Mouse (Mus musculus) midbrain, postnatal 0 days (tissue): ENCODE data around the gene Gm8300. TPM values are rescaled to one million over a fixed set of nuclear protein-coding genes. Genes with fewer than 3 reads are reported as not detected.
"Not testable (repeated sequence)": the region's sequence is repeated elsewhere in the genome, so short reads cannot be mapped to it uniquely, and the experiment has no call there.

Experiments used
- ATAC-seq: fragments of 200-750 bp; cut with Nextera tagmentation; 2 replicates; pipeline ENCODE4 v1.8.0; 2017; ENCODE audit warnings: moderate number of reproducible peaks, mild to moderate bottlenecking, moderate TSS enrichment, moderate library complexity; ENCODE audit not compliant: low FRiP score
- DNase-seq: peaks from one replicate; pipeline ENCODE4 v3.0.0-alpha.2; 2015; ENCODE audit warnings: low spot score
- H3K27ac ChIP-seq: fragments of 300-500 bp; sonication (generic); 2 replicates; pipeline ENCODE4 v1.5.1; 2014; ENCODE audit warnings: low read depth, mild to moderate bottlenecking, low read length, mixed read lengths
- H3K27me3 ChIP-seq: fragments of 300-500 bp; sonication (generic); 2 replicates; pipeline ENCODE4 v1.6.1; 2014; ENCODE audit warnings: low read length, control low read depth, mixed read lengths; ENCODE audit not compliant: insufficient read depth
- H3K36me3 ChIP-seq: fragments of 300-500 bp; sonication (generic); 2 replicates; pipeline ENCODE4 v1.6.1; 2014; ENCODE audit warnings: low read length, control low read depth, mixed read lengths; ENCODE audit not compliant: insufficient read depth
- H3K4me1 ChIP-seq: fragments of 300-500 bp; sonication (generic); 2 replicates; pipeline ENCODE4 v1.6.1; 2014; ENCODE audit warnings: mild to moderate bottlenecking, control low read depth, antibody characterized with exemption, low read length, mixed read lengths; ENCODE audit not compliant: insufficient read depth
- H3K4me2 ChIP-seq: fragments of 300-500 bp; sonication (generic); 2 replicates; pipeline ENCODE4 v1.6.1; 2014; ENCODE audit warnings: low read depth, mild to moderate bottlenecking, low read length, mixed read lengths; ENCODE audit not compliant: poor library complexity, severe bottlenecking
- H3K4me3 ChIP-seq: fragments of 300-500 bp; sonication (generic); 2 replicates; pipeline ENCODE4 v1.5.1; 2014; ENCODE audit warnings: low read depth, mild to moderate bottlenecking, low read length, moderate library complexity
- H3K9ac ChIP-seq: fragments of 300-500 bp; sonication (generic); replicated peaks from 2 replicates; pipeline ENCODE4 v1.6.1; 2014; ENCODE audit warnings: mild to moderate bottlenecking, low read length, moderate library complexity, mixed read lengths; ENCODE audit not compliant: poor library complexity, severe bottlenecking
- H3K9me3 ChIP-seq: fragments of 300-500 bp; sonication (generic); 2 replicates; pipeline ENCODE4 v1.6.1; 2016; ENCODE audit warnings: low read length, control low read depth
- CTCF ChIP-seq: IDR thresholded peaks from 2 replicates; pipeline ENCODE4 v1.5.1; 2016; ENCODE audit warnings: antibody characterized with exemption, mild to moderate bottlenecking
- whole genome bisulfite sequencing: fragments of 180-500 bp; shearing (Covaris S2); extraction: QIAGEN DNeasy Blood & Tissue Kit; methylation state at CpG from one replicate; pipeline ENCODE4 v1.1.7; 2014; 5-methylcytosine and 5-hydroxymethylcytosine counted together
- polyA plus RNA-seq: library from polyadenylated mRNA; unstranded; fragments of >200 nt; fragmentation: Nextera tagmentation; extraction: Ambion mirVana; gene quantifications from 2 replicates; pipeline ENCODE4 v1.2.1, GENCODE M21; 2015
- total RNA-seq: library from RNA; depleted of rRNA; stranded (reverse); fragments of >200 nt; gene quantifications from 2 replicates; pipeline ENCODE4 v1.2.3, GENCODE M21; 2014; rRNA removed

The Gm8300 gene
- total and polyA plus RNA-seq, 2 experiments from 2014 or later, result not detected

GRCm38 (mm10) chr12:87474756-87475155 lies 39.4 kb upstream of the Gm8300 start:
- Histone ChIP-seq H3K27ac (no peak overlapping the region), H3K27me3 (no peaks in the 10 kb centered on the region), H3K9ac (no peak overlapping the region), H3K4me3 (no peak overlapping the region), H3K9me3 (no peaks in the 10 kb centered on the region), H3K36me3 (no peaks in the 10 kb centered on the region), H3K4me1 (peaks cover 4% of the 10 kb centered on the region; the same call in 1 of the 2 replicates), H3K4me2 (no peak overlapping the region)
- TF ChIP-seq CTCF, result no peak
- DNase-seq (no peak), ATAC-seq (no peak)
- 80% methylated on average over 3 of the region's 3 CpGs for WGBS

GRCm38 (mm10) chr12:87482482-87482881 lies 31.6 kb upstream of the Gm8300 start:
- 89% methylated on average over 5 of the region's 5 CpGs for WGBS
- H3K4me3 ChIP-seq, H3K36me3 ChIP-seq, DNase-seq, H3K9ac ChIP-seq, H3K4me1 ChIP-seq, H3K4me2 ChIP-seq, H3K27ac ChIP-seq, H3K27me3 ChIP-seq, H3K9me3 ChIP-seq, ATAC-seq: not testable (repeated sequence)

GRCm38 (mm10) chr12:87488683-87489082 lies 25.4 kb upstream of the Gm8300 start:
- DNase-seq, H3K4me2 ChIP-seq, H3K9ac ChIP-seq, ATAC-seq, H3K27ac ChIP-seq, H3K36me3 ChIP-seq, H3K4me3 ChIP-seq, H3K27me3 ChIP-seq, H3K4me1 ChIP-seq, H3K9me3 ChIP-seq: not testable (repeated sequence)
- 79% methylated on average over 2 of the region's 2 CpGs for WGBS

GRCm38 (mm10) chr12:87494421-87494820 lies 19.7 kb upstream of the Gm8300 start, which contains the start of gene Gm5788:
TSS of gene Gm5788 (plus strand) at chr12:87494721.
- not testable (repeated sequence) for H3K36me3 ChIP-seq, ATAC-seq

GRCm38 (mm10) chr12:87519616-87520015 lies 5.5 kb downstream of the Gm8300 start:
- H3K9ac ChIP-seq, H3K27me3 ChIP-seq, H3K9me3 ChIP-seq, ATAC-seq, H3K36me3 ChIP-seq, DNase-seq, H3K27ac ChIP-seq, H3K4me2 ChIP-seq, H3K4me3 ChIP-seq, H3K4me1 ChIP-seq: not testable (repeated sequence)
- WGBS, result 70% methylated on average over 3 of the region's 3 CpGs

More at GRCm38 (mm10) chr12:87494421-87494820, 19.7 kb upstream of the Gm8300 start, which contains the start of gene Gm5788:
- H3K4me1 ChIP-seq, H3K4me2 ChIP-seq, H3K27ac ChIP-seq, H3K4me3 ChIP-seq, H3K9me3 ChIP-seq, H3K9ac ChIP-seq, H3K27me3 ChIP-seq, DNase-seq: not testable (repeated sequence)
- WGBS, result 87% methylated on average over 3 of the region's 3 CpGs

- no peak for TF ChIP-seq CTCF
- Histone ChIP-seq H3K4me1 (no peaks in the 10 kb centered on the region), H3K4me2 (no peak overlapping the region), H3K9me3 (no peaks in the 10 kb centered on the region), H3K4me3 (no peak overlapping the region), H3K27me3 (no peaks in the 10 kb centered on the region), H3K9ac (no peak overlapping the region), H3K27ac (no peak overlapping the region), H3K36me3 (no peaks in the 10 kb centered on the region)
- DNase-seq (no peak), ATAC-seq (no peak)
- WGBS, result 82% methylated on average over 3 of the region's 3 CpGs
Observed at GRCm38 (mm10) chr12:87543927-87544326, 29.8 kb downstream of the Gm8300 start.

GRCm38 (mm10) chr12:87550628-87551027 lies 36.5 kb downstream of the Gm8300 start:
- not testable (repeated sequence) for H3K9me3 ChIP-seq, H3K4me2 ChIP-seq, H3K4me1 ChIP-seq, H3K36me3 ChIP-seq, ATAC-seq, H3K27ac ChIP-seq, H3K4me3 ChIP-seq, H3K9ac ChIP-seq, H3K27me3 ChIP-seq
- peak; percentile 8 for DNase-seq
- WGBS, result 87% methylated on average over 4 of the region's 4 CpGs

Other genes starting within 250 kb of the Gm8300 start
- 59.4 and 61.5 TPM in 2 replicates for gene Vipas39, start 248.1 kb upstream of the Gm8300 start, total RNA-seq
- 48.7 and 51.2 TPM in 2 replicates for gene Vipas39, start 248.1 kb upstream of the Gm8300 start, polyA plus RNA-seq
- gene Ahsa1, start 247.8 kb upstream of the Gm8300 start, total RNA-seq, result 113 and 116 TPM in 2 replicates
- 169 and 182 TPM in 2 replicates for gene Ahsa1, start 247.8 kb upstream of the Gm8300 start, polyA plus RNA-seq
- 1.3 and 4.0 TPM in 2 replicates for gene Ism2, start 214.6 kb upstream of the Gm8300 start, total RNA-seq
- gene Ism2, start 214.6 kb upstream of the Gm8300 start, polyA plus RNA-seq, result 1.3 and 1.6 TPM in 2 replicates
- gene Sptlc2, start 126.0 kb upstream of the Gm8300 start, total RNA-seq, result 41.5 and 49.8 TPM in 2 replicates
- 86.6 and 99.6 TPM in 2 replicates for gene Sptlc2, start 126.0 kb upstream of the Gm8300 start, polyA plus RNA-seq
- gene Slirp, start 70.4 kb upstream of the Gm8300 start, total RNA-seq, result 38.9 and 58.2 TPM in 2 replicates
- gene Slirp, start 70.4 kb upstream of the Gm8300 start, polyA plus RNA-seq, result 181 and 194 TPM in 2 replicates
- gene Alkbh1, start 70.3 kb upstream of the Gm8300 start, total RNA-seq, result 20.3 and 28.7 TPM in 2 replicates
- 31.5 and 36.8 TPM in 2 replicates for gene Alkbh1, start 70.3 kb upstream of the Gm8300 start, polyA plus RNA-seq
- gene Snw1, start 42.0 kb upstream of the Gm8300 start, total RNA-seq, result 36.0 and 37.8 TPM in 2 replicates
- gene Snw1, start 42.0 kb upstream of the Gm8300 start, polyA plus RNA-seq, result 82.7 and 87.9 TPM in 2 replicates
- not detected in 2 replicates for gene Gm5788, start 19.6 kb upstream of the Gm8300 start, total RNA-seq
- gene Gm5788, start 19.6 kb upstream of the Gm8300 start, polyA plus RNA-seq, result not detected in 2 replicates
- gene Oog1, start 88.4 kb downstream of the Gm8300 start, total RNA-seq, result not detected in 2 replicates
- not detected in 2 replicates for gene Oog1, start 88.4 kb downstream of the Gm8300 start, polyA plus RNA-seq
- not detected in 2 replicates for gene Gm4027, start 104.6 kb downstream of the Gm8300 start, total RNA-seq
- gene Gm4027, start 104.6 kb downstream of the Gm8300 start, polyA plus RNA-seq, result not detected in 2 replicates
- not detected in 2 replicates for gene Gm16381, start 130.3 kb downstream of the Gm8300 start, total RNA-seq
- gene Gm16381, start 130.3 kb downstream of the Gm8300 start, polyA plus RNA-seq, result not detected in 2 replicates